In genomic region chr1:87637121-87637877, GRCm38 (mm10) we compare ENCODE assay signal across 8 mouse cellular contexts. TPM values are rescaled to one million over a fixed set of nuclear protein-coding genes. Genes with fewer than 3 reads are reported as not detected.
A peak's percentile ranks its signal among the peaks of the same experiment; 100 is the strongest.
DNase-seq lines count a peak whose midpoint lies in the region; ATAC-seq and TF ChIP-seq lines count a peak whose summit lies in the region.

No protein-coding gene starts in this region.

- H3K4me3 ChIP-seq in kidney, postnatal 0 days (replicated peaks; ENCODE audit: low read depth, low read length), result no peak overlapping the region
- H3K4me3 ChIP-seq in embryonic facial prominence, embryonic 15.5 days (replicated peaks), result no peak overlapping the region

- 0 out of 2 replicates have a peak, but pooled peaks cover 3% of the 10 kb centered on the region for H3K4me1 ChIP-seq in kidney, postnatal 0 days (replicated peaks; ENCODE audit: insufficient read depth, low read length)
- H3K4me1 ChIP-seq in embryonic facial prominence, embryonic 15.5 days, result no peaks in the 10 kb centered on the region

- H3K4me2 ChIP-seq in kidney, postnatal 0 days (ENCODE audit: low read length), result no peak overlapping the region
- H3K4me2 ChIP-seq in embryonic facial prominence, embryonic 15.5 days (replicated peaks), result no peak overlapping the region

- no peaks in the 10 kb centered on the region for H3K27me3 ChIP-seq in kidney, postnatal 0 days (ENCODE audit: insufficient read depth, low read length)
- no peaks in the 10 kb centered on the region for H3K27me3 ChIP-seq in embryonic facial prominence, embryonic 15.5 days

- H3K9me3 ChIP-seq in kidney, postnatal 0 days (replicated peaks; ENCODE audit: low read length), result no peaks in the 10 kb centered on the region
- H3K9me3 ChIP-seq in embryonic facial prominence, embryonic 15.5 days (replicated peaks), result no peaks in the 10 kb centered on the region

- ATAC-seq in kidney, postnatal 0 days (replicated peaks; ENCODE audit: low FRiP score, low read depth), result peak; percentile 84
- peak; percentile 43; the same call in 1 of the 2 replicates for ATAC-seq in embryonic facial prominence, embryonic 15.5 days (ENCODE audit: insufficient number of reproducible peaks, low FRiP score, low TSS enrichment, low read depth)
- peak; percentile 98 for ATAC-seq in megakaryocyte-erythroid progenitor cell, adult 5-6 weeks (replicated peaks; ENCODE audit: low FRiP score, low TSS enrichment, poor library complexity, severe bottlenecking)

- no peak for TF ChIP-seq CTCF in kidney, postnatal 0 days (IDR thresholded peaks at IDR 0.05; ENCODE audit: low read depth)

- H3K9ac ChIP-seq in kidney, postnatal 0 days (ENCODE audit: low read depth, low read length), result no peak overlapping the region
- H3K9ac ChIP-seq in embryonic facial prominence, embryonic 15.5 days, result no peak overlapping the region

- no peaks in the 10 kb centered on the region for H3K36me3 ChIP-seq in kidney, postnatal 0 days (ENCODE audit: insufficient read depth, low read length)
- H3K36me3 ChIP-seq in embryonic facial prominence, embryonic 15.5 days, result no peaks in the 10 kb centered on the region

- 83% methylated on average over 4 of the region's 4 CpGs for WGBS in kidney, postnatal 0 days
- 76% methylated on average over 4 of the region's 4 CpGs for WGBS in embryonic facial prominence, embryonic 15.5 days

- H3K27ac ChIP-seq in kidney, postnatal 0 days, result no peak overlapping the region
- no peak overlapping the region for H3K27ac ChIP-seq in embryonic facial prominence, embryonic 15.5 days (replicated peaks)

- peak; percentile 47 for DNase-seq in kidney, postnatal 0 days (ENCODE audit: low spot score)
- no peak for DNase-seq in kidney, adult 18-20 months
- DNase-seq in NIH3T3 (ENCODE audit: low read depth), result peak; percentile 83
- no peak for DNase-seq in gastrocnemius, postnatal 10 days
- DNase-seq in layer of hippocampus, postnatal 10 days (ENCODE audit: low spot score in 2 of 2), result no peak
- no peak for DNase-seq in frontal cortex, postnatal 36 days (ENCODE audit: low spot score in 2 of 2)

RNA-seq across cellular contexts. Expression of gene Inpp5d, which starts 17.2 kb away (rescaled TPM):
- 4.0 and 6.6 TPM in 2 replicates for polyA plus RNA-seq in kidney, postnatal 0 days (2015; fragmentation: Nextera tagmentation; extraction: Ambion mirVana)
- 7.9 and 9.7 TPM in 2 replicates for polyA plus RNA-seq in embryonic facial prominence, embryonic 15.5 days (2015; fragmentation: Nextera tagmentation; extraction: Ambion mirVana)
- 86.4 and 96.9 TPM in 2 replicates for total RNA-seq in megakaryocyte-erythroid progenitor cell, adult 5-6 weeks (2014; fragmentation: Nextera tagmentation)
- 48.1 and 59.8 TPM in 2 replicates for total RNA-seq in megakaryocyte-erythroid progenitor cell, adult 5-6 weeks (2017)
- 10 to 100 TPM in 1 of 2 experiments, 1 to 10 TPM in 1; 7.1 to 14.8 TPM for total RNA-seq in gastrocnemius, postnatal 10 days (2021)
- total RNA-seq in layer of hippocampus, postnatal 10 days (2021), result 10 to 100 TPM; 15.2 to 17.7 TPM

Comparison
In these comparisons a context has a peak if more than half of its experiments do, and no peak if none do; other contexts are left out.
1. DNase-seq: peak in kidney, postnatal 0 days (single experiment) and NIH3T3 (single experiment); none in kidney, adult 18-20 months (single experiment), gastrocnemius, postnatal 10 days (single experiment), layer of hippocampus, postnatal 10 days (0 of 2) and frontal cortex, postnatal 36 days (0 of 2).
2. ATAC-seq: peak in every context shown above with its lines; median percentile 98 in megakaryocyte-erythroid progenitor cell, adult 5-6 weeks; 84 in kidney, postnatal 0 days; 43 in embryonic facial prominence, embryonic 15.5 days.